Mouse (Mus musculus) left cerebral cortex, adult 6 months (tissue): ENCODE measurements around the gene Psmd1. TPM values are rescaled to one million over a fixed set of nuclear protein-coding genes. Genes with fewer than 3 reads are reported as not detected.

Source experiments
- long read RNA-seq, 2 experiments: library from polyadenylated mRNA; unstranded; transcript quantifications; one replicate each; pipeline ENCODE4 v2.0.0; 2019 to 2020
- polyA plus RNA-seq: library from polyadenylated mRNA; unstranded; fragments of <200 nt; fragmentation: Nextera tagmentation; gene quantifications from 2 replicates; pipeline ENCODE4 v1.2.3, GENCODE M21; 2021

The Psmd1 gene
- polyA plus RNA-seq = 69.8 and 95.6 TPM in 2 replicates
- long read RNA-seq, experiment 1, transcript Psmd1-201 (25 exons, 3,112 nt) = major isoform, 5 of 971 reads
- long read RNA-seq, experiment 1, partial matches to known transcripts = 931 of 971 reads
- long read RNA-seq, experiment 1, other reads (novel, unspliced or antisense) = 35 of 971 reads
- long read RNA-seq, experiment 2, partial matches to known transcripts = 180 of 188 reads
- long read RNA-seq, experiment 2, other reads (novel, unspliced or antisense) = 7 of 188 reads

DNA sequence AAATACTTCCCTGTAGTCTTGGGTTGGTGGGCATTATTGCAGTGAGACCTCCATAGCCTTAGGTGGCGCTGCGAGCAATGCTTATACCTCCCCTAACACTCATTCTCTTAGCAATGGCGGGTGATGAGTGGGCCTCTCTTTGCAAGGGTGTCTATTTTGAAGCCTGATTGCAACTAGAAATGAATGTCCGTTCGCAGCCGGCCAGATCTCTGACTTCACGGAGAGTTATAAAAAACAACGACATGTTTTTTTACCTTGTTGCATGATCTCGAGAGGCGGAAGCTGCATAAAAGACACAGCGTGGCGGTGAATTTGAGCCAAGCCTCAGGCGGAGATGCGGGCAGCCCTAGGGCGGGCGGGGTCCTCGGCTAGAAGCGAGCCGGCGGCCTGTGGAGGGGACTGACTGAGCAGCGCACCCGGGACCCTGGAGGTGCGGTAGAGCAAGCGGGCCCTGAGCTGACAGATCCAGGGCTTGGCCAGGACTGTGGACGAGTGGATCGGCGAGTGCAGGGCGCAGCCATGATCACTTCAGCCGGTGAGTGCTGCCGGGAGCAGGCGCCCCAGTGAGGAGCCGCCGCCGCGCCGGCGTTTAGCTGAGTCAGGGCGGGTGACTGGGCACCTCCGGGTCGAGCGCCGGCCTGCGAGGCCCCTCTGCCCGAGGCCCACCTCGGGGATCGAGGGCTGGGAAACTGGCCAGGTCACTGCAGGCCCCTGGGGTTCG is at the start of gene Psmd1:
Psmd1 (plus strand) TSS at position 117 of the 721 bp plus-strand sequence.

DNA sequence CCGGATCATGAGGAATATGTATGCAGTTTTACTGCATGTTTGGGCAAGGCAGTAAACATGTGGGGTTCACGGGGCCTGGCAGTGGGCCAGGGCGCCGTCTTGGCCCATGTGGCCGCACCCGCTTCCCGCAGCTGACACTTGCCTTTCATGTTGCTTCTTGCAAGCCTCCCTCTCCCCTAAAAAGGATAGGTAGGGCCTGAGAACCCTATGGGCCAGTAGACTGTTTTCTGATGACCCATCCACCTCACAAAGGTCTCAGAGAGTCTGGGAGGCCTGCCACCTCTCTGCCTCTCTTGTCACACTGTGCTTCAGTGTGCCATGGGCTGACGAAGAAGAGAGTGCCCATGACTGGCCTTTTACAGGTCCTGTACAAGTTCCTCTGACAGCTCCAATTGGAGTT is 47.7 kb upstream of the Psmd1 start, which contains the start of gene Spata3:
Spata3 (plus strand) TSS at position 301 of the 400 bp plus-strand sequence.

DNA sequence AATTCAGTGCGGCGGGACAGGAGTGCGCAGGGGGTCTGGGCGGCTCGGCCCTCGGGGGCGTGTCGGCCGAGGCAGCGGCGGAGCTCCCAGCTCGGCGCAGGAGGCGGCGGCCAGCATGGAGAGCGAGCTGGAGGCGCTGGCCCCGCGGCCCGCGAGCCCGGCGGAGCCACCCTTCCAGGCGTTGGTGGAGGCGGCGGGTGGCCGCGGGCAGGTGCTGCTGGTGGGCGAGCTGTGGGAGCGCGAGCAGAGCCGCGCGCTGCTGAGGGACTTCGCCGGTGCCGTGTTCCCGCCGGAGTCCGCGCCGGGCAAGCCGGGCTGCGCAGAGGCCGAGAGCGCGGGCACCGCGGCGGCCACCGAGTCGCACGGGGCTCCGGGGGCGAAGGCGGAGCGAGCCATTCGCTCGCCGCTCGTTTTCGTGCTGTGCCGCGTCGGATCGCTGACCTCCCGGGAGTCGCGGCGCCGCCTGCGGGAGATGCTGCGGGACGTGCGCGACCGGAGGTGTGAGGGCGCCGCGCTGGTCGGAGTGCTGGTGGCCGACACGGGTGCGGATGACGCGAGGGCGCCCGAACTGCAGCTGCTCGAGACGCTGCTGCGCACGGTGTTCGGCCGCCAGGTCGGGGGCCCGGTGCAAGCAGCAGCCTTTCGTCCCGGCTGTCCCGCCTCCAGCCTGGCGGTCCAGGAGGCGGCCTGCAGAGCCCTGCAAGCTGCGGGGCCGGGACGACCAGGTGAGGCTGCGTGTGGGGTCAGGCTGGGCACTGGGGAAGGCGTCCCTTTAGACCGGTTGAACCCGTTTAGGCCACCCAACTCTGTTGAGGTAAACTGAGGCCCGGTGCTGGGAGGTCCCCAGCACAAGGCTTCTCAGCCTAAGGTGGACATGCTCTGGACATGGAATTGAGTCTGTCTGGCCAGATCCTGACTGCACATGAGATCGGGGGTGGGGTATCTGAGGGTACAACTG is 18.1 kb upstream of the Psmd1 start, which contains the start of gene 2810459M11Rik:
2810459M11Rik (plus strand) TSS at position 16 of the 958 bp plus-strand sequence.

DNA sequence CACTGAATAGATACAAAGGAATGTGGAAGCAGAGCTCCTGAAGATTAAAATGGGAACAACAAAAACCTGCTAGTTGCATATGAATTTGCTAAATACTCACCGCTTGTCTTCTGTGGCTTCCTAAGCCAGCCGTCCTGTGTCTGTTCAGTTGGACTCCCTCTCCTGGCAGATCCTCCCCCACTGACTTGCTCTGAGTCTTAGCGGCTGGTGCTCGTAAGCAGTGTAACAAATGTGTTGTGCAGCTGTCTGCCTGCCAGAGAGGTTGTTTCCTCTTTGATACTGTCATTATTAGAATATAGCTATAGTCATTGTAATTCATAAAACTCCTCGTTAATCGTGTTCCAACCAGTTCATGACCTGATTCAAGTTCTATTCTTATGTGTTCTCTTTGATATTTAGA is 47.6 kb downstream of the Psmd1 start, which contains the start of gene Htr2b:
Htr2b (minus strand) TSS at position 192 of the 400 bp plus-strand sequence.

DNA sequence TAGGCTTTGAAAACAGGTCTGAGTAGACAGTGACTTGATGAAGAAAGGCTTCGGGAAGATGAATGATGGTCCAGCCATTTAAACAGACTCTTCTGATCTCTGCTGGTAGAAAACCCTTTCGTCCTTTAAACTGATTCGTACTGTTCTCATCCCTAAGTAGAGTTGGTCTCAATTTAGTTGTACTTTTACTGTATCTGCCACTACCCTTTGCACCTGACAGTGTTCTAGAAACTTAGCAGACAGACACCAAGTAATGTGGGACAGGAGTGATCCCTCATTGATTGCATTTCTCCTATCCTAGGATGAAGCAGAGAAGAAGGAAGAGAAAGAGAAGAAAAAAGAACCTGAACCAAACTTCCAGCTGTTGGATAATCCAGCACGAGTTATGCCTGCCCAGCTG is 69.2 kb downstream of the Psmd1 start, which contains the start of gene Gm21972:
Gm21972 (plus strand) TSS at position 301 of the 400 bp plus-strand sequence.

DNA sequence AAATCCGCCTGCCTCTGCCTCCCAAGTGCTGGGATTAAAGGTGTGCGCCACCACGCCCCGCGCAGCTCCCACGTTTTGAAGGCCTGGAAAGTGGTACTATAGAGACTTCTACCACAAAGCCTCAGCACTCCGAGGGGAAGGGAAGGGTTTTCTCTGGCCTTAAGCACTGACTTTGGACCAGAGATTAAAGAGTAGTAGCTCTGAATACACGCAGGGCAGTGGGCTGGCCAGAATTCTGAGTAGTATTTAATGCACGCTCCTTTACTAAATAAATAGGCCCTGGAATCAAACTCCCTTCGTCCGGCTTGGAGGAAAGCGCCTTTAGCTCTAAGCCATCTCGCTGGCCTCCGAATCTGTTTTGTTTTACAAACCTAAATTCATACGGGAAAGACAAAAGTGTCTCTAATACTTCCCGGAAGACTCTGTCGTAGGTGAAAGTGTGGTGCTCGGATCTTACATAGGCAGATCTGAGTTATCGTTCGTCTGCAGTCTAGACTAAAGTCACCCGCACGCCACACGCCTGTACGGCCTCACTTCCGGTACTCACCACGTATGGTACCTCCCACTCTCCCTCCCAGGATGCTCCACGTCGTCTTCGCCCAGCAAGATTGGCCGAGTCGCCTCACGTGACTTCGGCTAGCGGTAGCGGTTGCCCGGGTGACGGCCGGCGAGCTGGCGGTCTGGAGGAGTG is 90.1 kb downstream of the Psmd1 start, which contains the start of gene Armc9:
Armc9 (plus strand) TSS at position 648 of the 691 bp plus-strand sequence.

Other genes with a start within 250 kb of the Psmd1 start
- 479 and 640 TPM in 2 replicates for gene Itm2c, start 170.1 kb upstream of the Psmd1 start, polyA plus RNA-seq
- 4.8 and 9.8 TPM in 2 replicates for gene 4933407L21Rik, start 135.9 kb upstream of the Psmd1 start, polyA plus RNA-seq
- 0.08 and 0.17 TPM in 2 replicates for gene Gpr55, start 103.4 kb upstream of the Psmd1 start, polyA plus RNA-seq
- gene Spata3, start 47.6 kb upstream of the Psmd1 start, polyA plus RNA-seq = 1.2 and 1.8 TPM in 2 replicates
- gene 2810459M11Rik, start 18.5 kb upstream of the Psmd1 start, polyA plus RNA-seq = 4.3 and 11.2 TPM in 2 replicates
- 0.10 and 0.12 TPM in 2 replicates for gene Htr2b, start 47.6 kb downstream of the Psmd1 start, polyA plus RNA-seq
- gene Gm21972, start 69.2 kb downstream of the Psmd1 start, polyA plus RNA-seq = 0.21 and 0.69 TPM in 2 replicates
- gene Armc9, start 90.4 kb downstream of the Psmd1 start, polyA plus RNA-seq = 40.2 and 41.8 TPM in 2 replicates
- gene B3gnt7, start 238.4 kb downstream of the Psmd1 start, polyA plus RNA-seq = 0.27 and 0.79 TPM in 2 replicates